Mouse (Mus musculus) midbrain, postnatal 0 days (tissue): Measurements from ENCODE around the gene Rad51c. TPM values are rescaled to one million over a fixed set of nuclear protein-coding genes. Genes with fewer than 3 reads are reported as not detected.
"Not testable (repeated sequence)": the region's sequence is repeated elsewhere in the genome, so short reads cannot be mapped to it uniquely, and the experiment has no call there.

ENCODE experiments used
- ATAC-seq: fragments of 200-750 bp; cut with Nextera tagmentation; 2 replicates; pipeline ENCODE4 v1.8.0; 2017; ENCODE audit warnings: moderate number of reproducible peaks, mild to moderate bottlenecking, moderate TSS enrichment, moderate library complexity; ENCODE audit not compliant: low FRiP score
- DNase-seq: peaks from one replicate; pipeline ENCODE4 v3.0.0-alpha.2; 2015; ENCODE audit warnings: low spot score
- H3K27ac ChIP-seq: fragments of 300-500 bp; sonication (generic); 2 replicates; pipeline ENCODE4 v1.5.1; 2014; ENCODE audit warnings: low read depth, mild to moderate bottlenecking, low read length, mixed read lengths
- H3K27me3 ChIP-seq: fragments of 300-500 bp; sonication (generic); 2 replicates; pipeline ENCODE4 v1.6.1; 2014; ENCODE audit warnings: low read length, control low read depth, mixed read lengths; ENCODE audit not compliant: insufficient read depth
- H3K36me3 ChIP-seq: fragments of 300-500 bp; sonication (generic); 2 replicates; pipeline ENCODE4 v1.6.1; 2014; ENCODE audit warnings: low read length, control low read depth, mixed read lengths; ENCODE audit not compliant: insufficient read depth
- H3K4me1 ChIP-seq: fragments of 300-500 bp; sonication (generic); 2 replicates; pipeline ENCODE4 v1.6.1; 2014; ENCODE audit warnings: mild to moderate bottlenecking, control low read depth, antibody characterized with exemption, low read length, mixed read lengths; ENCODE audit not compliant: insufficient read depth
- H3K4me2 ChIP-seq: fragments of 300-500 bp; sonication (generic); 2 replicates; pipeline ENCODE4 v1.6.1; 2014; ENCODE audit warnings: low read depth, mild to moderate bottlenecking, low read length, mixed read lengths; ENCODE audit not compliant: poor library complexity, severe bottlenecking
- H3K4me3 ChIP-seq: fragments of 300-500 bp; sonication (generic); 2 replicates; pipeline ENCODE4 v1.5.1; 2014; ENCODE audit warnings: low read depth, mild to moderate bottlenecking, low read length, moderate library complexity
- H3K9ac ChIP-seq: fragments of 300-500 bp; sonication (generic); replicated peaks from 2 replicates; pipeline ENCODE4 v1.6.1; 2014; ENCODE audit warnings: mild to moderate bottlenecking, low read length, moderate library complexity, mixed read lengths; ENCODE audit not compliant: poor library complexity, severe bottlenecking
- H3K9me3 ChIP-seq: fragments of 300-500 bp; sonication (generic); 2 replicates; pipeline ENCODE4 v1.6.1; 2016; ENCODE audit warnings: low read length, control low read depth
- CTCF ChIP-seq: IDR thresholded peaks from 2 replicates; pipeline ENCODE4 v1.5.1; 2016; ENCODE audit warnings: antibody characterized with exemption, mild to moderate bottlenecking
- WGBS: fragments of 180-500 bp; shearing (Covaris S2); extraction: QIAGEN DNeasy Blood & Tissue Kit; methylation state at CpG from one replicate; pipeline ENCODE4 v1.1.7; 2014; 5-methylcytosine and 5-hydroxymethylcytosine counted together
- polyA plus RNA-seq: library from polyadenylated mRNA; unstranded; fragments of >200 nt; fragmentation: Nextera tagmentation; extraction: Ambion mirVana; gene quantifications from 2 replicates; pipeline ENCODE4 v1.2.1, GENCODE M21; 2015
- total RNA-seq: library from RNA; depleted of rRNA; stranded (reverse); fragments of >200 nt; gene quantifications from 2 replicates; pipeline ENCODE4 v1.2.3, GENCODE M21; 2014; rRNA removed

Rad51c gene
- total RNA-seq = 2.0 and 2.4 TPM in 2 replicates
- polyA plus RNA-seq = 1.8 and 2.1 TPM in 2 replicates

DNA sequence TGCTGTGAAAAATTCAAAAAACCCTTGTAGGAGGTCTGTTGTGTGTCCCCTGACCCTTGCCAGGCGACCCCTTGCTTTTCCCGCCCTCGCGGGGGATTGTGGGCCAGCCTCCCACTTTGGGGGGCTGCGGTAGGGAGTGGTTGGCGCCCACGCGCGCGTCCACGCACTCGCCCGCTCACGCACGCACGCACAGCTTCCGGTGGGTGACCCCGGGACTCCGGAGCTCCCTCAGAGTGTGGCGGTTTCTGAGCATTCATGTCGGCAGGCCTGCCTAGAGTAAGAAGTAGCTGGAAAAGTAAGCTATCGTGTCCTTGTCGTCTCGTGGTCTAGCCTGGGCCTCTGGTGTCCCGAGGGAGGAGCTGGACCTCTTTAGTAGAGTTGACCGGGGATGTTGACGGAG, at the start of gene Rad51c, which contains the start of gene Tex14:
Gene Rad51c, minus strand, starts transcription at position 79 of the 400 bp plus-strand sequence.
Gene Tex14, plus strand, starts transcription at position 190 of the 400 bp plus-strand sequence.
- ATAC-seq (peak; percentile 53; the same call in 1 of the 2 replicates), DNase-seq (no peak)
- peak within 1 kb of the TSS; percentile 70 for H3K9ac ChIP-seq
- no peaks in the 10 kb centered on the region for H3K27me3 ChIP-seq
- peak within 1 kb of the TSS; percentile 91 for H3K27ac ChIP-seq
- peak within 1 kb of the TSS; percentile 58 for H3K4me3 ChIP-seq
- WGBS = 73% methylated on average over 27 of the region's 27 CpGs
- H3K4me1 ChIP-seq = peaks cover 3% of the 10 kb centered on the region; the same call in 1 of the 2 replicates
- peak within 1 kb of the TSS; percentile 54 for H3K4me2 ChIP-seq
- no peak for TF ChIP-seq CTCF
- H3K9me3 ChIP-seq = no peaks in the 10 kb centered on the region
- no peaks in the 10 kb centered on the region for H3K36me3 ChIP-seq

DNA sequence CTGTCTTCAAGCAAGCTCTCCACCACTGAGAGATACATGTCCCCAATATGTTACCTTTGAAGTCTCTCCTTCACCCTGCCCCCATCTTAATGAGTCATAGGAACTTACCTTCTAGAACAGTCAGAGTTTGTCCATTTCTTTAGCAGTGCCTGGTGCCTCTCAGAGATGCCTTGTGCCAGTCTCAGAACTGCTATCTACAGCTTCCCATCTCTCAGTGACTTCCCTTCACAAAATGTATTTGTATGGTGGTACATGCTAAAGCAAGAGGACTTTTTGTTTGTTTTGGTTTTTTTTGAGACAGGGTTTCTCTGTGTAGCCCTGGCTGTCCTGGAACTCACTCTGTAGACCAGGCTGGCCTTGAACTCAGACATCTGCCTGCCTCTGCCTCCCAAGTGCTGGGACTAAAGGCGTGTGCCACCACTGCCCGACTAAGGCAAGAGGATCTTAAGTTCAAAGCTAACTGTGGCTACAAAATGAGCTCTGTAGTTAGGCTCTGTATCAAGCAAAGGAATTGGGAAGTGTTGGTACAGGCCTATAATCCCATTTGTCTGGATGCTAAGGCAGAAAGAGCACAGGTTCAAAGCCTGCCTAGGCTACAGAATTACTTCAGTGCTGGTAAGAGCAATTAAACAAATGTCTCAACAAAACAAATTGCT, 49.4 kb upstream of the Rad51c start:
- DNase-seq (no peak), ATAC-seq (no peak)
- 88% methylated on average over 2 of the region's 2 CpGs for WGBS
- no peak overlapping the region for H3K9ac ChIP-seq
- no peak overlapping the region for H3K4me3 ChIP-seq
- H3K36me3 ChIP-seq = no peaks in the 10 kb centered on the region
- H3K4me2 ChIP-seq = no peak overlapping the region
- H3K27me3 ChIP-seq = no peaks in the 10 kb centered on the region
- H3K4me1 ChIP-seq = no peaks in the 10 kb centered on the region
- no peak for TF ChIP-seq CTCF
- H3K9me3 ChIP-seq = no peaks in the 10 kb centered on the region
- no peak overlapping the region for H3K27ac ChIP-seq

DNA sequence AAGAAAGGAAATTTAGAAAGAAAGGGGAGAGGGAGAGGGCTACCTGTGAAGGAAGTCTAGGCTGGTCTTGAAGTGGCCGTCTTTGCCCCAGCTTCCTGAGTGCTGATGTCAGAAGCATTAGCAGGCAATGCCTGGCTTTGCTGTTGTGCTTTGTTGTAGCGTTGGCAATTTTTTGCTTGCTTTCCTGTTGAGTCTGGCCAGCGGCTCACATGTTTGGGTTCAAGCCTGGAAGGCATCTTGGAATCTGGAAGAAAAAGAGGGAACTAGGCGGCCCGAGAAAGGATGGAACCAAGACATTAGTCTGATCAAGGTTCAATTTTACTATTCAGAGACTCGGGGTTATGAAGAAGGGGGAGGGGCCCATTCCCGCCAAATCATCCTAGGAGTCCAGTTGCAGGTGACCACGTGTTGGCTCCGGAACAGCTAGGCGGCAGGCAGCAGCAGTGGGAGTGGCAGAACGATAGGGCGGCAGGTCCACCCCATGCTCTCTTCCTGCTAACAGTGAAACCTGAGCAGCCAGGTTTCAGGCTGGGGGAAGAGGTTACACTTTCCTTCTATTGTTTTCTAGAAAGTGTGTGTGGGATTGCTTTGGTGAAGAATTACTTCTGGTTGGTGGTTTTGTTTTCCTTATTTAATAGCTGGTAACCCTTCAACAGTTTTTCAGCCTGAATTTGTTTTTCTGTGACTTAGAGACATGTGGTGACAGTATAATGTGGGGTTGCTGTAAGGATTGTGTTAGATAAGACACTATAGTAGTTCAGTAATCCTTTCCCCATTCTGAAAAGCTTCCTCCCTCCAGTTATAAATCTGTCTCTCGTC, 48.7 kb upstream of the Rad51c start:
- no peak overlapping the region for H3K4me2 ChIP-seq
- DNase-seq (no peak), ATAC-seq (no peak)
- H3K4me3 ChIP-seq = no peak overlapping the region
- H3K4me1 ChIP-seq = no peaks in the 10 kb centered on the region
- WGBS = 23% methylated on average over 13 of the region's 13 CpGs
- TF ChIP-seq CTCF = no peak
- no peaks in the 10 kb centered on the region for H3K9me3 ChIP-seq
- no peak overlapping the region for H3K9ac ChIP-seq
- no peaks in the 10 kb centered on the region for H3K36me3 ChIP-seq
- no peaks in the 10 kb centered on the region for H3K27me3 ChIP-seq
- no peak overlapping the region for H3K27ac ChIP-seq

DNA sequence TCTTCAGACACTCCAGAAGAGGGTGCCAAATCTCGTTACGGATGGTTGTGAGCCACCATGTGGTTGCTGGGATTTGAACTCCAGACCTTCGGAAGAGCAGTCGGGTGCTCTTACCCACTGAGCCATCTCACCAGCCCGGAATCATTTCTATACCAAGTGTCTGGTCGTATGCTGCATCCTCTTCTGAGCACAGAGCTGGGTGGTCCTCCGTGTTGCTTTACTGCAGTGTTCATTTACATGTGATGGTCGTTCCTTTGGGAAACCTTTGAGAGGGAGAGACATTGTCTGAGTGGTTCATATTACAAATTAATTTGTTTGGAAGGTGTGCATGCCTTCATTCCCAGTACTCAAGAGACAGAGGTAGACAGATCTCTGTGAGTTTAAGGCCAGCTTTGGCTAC, 48.0 kb upstream of the Rad51c start:
- not testable (repeated sequence) for H3K27me3 ChIP-seq, ATAC-seq, H3K4me2 ChIP-seq, DNase-seq, H3K9me3 ChIP-seq, H3K9ac ChIP-seq, H3K4me1 ChIP-seq, H3K27ac ChIP-seq, H3K36me3 ChIP-seq, H3K4me3 ChIP-seq
- 78% methylated on average over 6 of the region's 8 CpGs for WGBS

DNA sequence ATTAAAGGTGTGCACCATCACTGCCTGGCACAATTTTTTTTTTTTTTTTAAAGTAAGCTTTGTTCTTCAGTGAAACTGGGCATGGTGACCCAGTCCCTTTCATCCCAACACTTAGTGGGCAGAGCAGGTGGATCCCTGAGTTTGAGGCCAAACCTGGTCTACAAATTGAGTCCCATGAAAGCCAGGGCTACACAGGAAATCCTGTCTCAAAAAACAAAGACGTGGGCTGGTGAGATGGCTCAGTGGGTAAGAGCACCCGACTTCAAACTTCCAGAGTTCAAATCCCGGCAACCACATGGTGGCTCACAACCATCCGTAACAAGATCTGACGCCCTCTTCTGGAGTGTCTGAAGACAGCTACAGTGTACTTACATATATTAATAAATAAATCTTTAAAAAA, 45.1 kb upstream of the Rad51c start:
- DNase-seq, ATAC-seq, H3K27me3 ChIP-seq, H3K36me3 ChIP-seq, H3K9ac ChIP-seq, H3K9me3 ChIP-seq, H3K27ac ChIP-seq, H3K4me1 ChIP-seq, H3K4me3 ChIP-seq, H3K4me2 ChIP-seq: not testable (repeated sequence)
- WGBS = 59% methylated on average over 5 of the region's 5 CpGs

DNA sequence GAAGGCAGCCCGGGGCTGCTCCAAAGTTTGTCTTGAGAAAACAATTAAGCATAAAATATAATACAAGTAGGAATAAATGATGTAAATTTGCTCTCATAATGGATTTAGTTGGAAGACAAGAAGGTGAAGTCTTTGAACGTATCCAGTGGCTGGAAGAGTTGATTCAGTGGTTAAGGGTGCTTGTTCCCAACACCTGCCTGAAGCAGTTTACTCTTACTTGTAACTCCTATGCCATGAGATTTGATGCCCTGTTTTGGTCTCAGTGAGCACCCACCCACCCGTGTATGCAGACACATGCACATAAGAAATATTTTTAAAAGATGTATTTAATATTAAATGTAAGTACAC, 44.4 kb upstream of the Rad51c start:
- H3K36me3 ChIP-seq = no peaks in the 10 kb centered on the region
- DNase-seq (no peak), ATAC-seq (no peak)
- H3K27ac ChIP-seq = no peak overlapping the region
- TF ChIP-seq CTCF = no peak
- H3K4me1 ChIP-seq = no peaks in the 10 kb centered on the region
- H3K9me3 ChIP-seq = no peaks in the 10 kb centered on the region
- H3K4me3 ChIP-seq = no peak overlapping the region
- H3K27me3 ChIP-seq = no peaks in the 10 kb centered on the region
- H3K4me2 ChIP-seq = no peak overlapping the region
- 14% methylated on average over 3 of the region's 3 CpGs for WGBS
- H3K9ac ChIP-seq = no peak overlapping the region

DNA sequence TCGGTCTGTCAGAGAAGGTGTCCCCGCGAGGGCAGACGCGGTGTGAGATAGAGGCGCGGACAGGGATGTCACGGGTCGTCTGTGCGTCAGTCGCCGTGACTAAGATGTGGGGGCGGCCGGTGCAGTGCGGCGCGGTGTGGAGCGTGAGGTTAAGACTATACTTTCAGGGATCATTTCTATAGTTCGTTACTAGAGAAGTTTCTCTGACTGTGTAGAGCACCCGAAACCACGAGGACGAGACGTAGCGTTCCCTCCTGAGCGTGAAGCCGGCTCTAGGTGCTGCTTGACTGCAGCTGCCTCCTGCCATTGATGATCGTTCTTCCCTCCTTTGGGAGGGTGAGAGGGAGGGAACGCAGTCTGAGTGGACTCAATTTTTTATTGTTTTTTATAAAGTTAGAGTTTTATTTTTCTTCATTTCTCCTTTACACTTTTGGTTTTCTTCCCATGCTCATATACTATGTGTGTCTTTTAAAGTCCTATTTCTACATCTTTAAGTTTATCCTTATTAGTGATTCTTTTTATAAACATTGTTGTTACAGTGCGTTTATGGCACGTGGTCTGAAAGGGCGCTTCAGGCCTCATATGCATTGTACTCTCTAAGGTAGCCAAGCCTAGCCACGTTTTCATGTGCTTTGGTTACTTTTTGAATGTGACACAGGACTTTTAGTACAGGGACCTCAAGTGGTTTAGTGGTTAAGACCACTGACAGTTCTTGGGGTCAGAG, 43.9 kb upstream of the Rad51c start:
- H3K4me3 ChIP-seq, H3K36me3 ChIP-seq: not testable (repeated sequence)
- ATAC-seq = peak; percentile 94

DNA sequence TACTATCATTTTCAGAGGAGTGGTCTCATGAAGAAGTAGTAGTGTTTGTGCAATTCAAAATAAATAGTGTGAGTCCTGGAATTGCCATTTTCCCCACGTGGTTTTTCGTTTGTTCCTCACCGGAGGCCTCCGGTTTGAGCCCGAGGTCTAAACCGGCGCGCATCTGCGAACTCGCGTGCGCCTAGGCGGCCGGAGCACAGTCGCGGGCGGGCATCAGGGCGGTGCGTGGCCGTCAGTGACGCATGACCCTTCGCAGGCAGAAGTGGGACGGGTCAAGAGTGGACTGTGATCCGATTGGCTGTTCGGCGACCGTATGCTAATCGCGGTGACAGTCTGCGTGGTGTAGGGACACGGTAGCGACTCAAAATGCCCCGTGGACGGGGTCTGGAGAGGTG, 43.3 kb upstream of the Rad51c start:
- H3K9me3 ChIP-seq, H3K36me3 ChIP-seq, H3K27me3 ChIP-seq, H3K4me1 ChIP-seq: not testable (repeated sequence)
- under 1% methylated on average over 31 of the region's 34 CpGs for WGBS
- 0 out of 2 replicates have a peak overlapping the region, but pooled peaks have one; percentile 57 for H3K27ac ChIP-seq
- ATAC-seq (peak; percentile 97), DNase-seq (peak; percentile 77)
- H3K4me3 ChIP-seq = peak overlapping the region; percentile 28
- H3K4me2 ChIP-seq = peak overlapping the region; percentile 48
- H3K9ac ChIP-seq = peak overlapping the region; percentile 48

More for the DNA sequence above, 43.9 kb upstream of the Rad51c start:
- not testable (repeated sequence) for H3K4me1 ChIP-seq, H3K4me2 ChIP-seq, H3K9ac ChIP-seq, H3K27me3 ChIP-seq, H3K9me3 ChIP-seq, H3K27ac ChIP-seq
- peak; percentile 77 for DNase-seq
- under 1% methylated on average over 5 of the region's 32 CpGs for WGBS
